Mouse (Mus musculus) G1E (cell line): Measurements from ENCODE around the gene Slc9c1. TPM values are rescaled to one million over a fixed set of nuclear protein-coding genes. Genes with fewer than 3 reads are reported as not detected.
"Not testable (repeated sequence)": the region's sequence is repeated elsewhere in the genome, so short reads cannot be mapped to it uniquely, and the experiment has no call there.

Experiments used
- ATAC-seq: 2 replicates; pipeline ENCODE4 v1.8.0; 2016; ENCODE audit warnings: mild to moderate bottlenecking; ENCODE audit not compliant: insufficient number of reproducible peaks, poor library complexity, low FRiP score, severe bottlenecking; ENCODE audit errors: extremely low read depth
- DNase-seq: peaks from one replicate; pipeline ENCODE4 v3.0.0; 2012; ENCODE audit warnings: low spot score
- H3K27me3 ChIP-seq: 2 replicates; pipeline ENCODE4 v1.6.1; 2012; ENCODE audit warnings: mild to moderate bottlenecking, low read length, inconsistent platforms; ENCODE audit not compliant: insufficient read depth
- H3K36me3 ChIP-seq: replicated peaks from 2 replicates; pipeline ENCODE3; 2012; ENCODE audit warnings: mild to moderate bottlenecking, inconsistent platforms
- H3K4me1 ChIP-seq: 2 replicates; pipeline ENCODE4 v1.6.1; 2012; ENCODE audit warnings: low read depth, low read length, inconsistent platforms, mixed read lengths; ENCODE audit not compliant: insufficient read depth
- H3K4me3 ChIP-seq: 2 replicates; pipeline ENCODE4 v1.5.1; 2012; ENCODE audit warnings: low read depth, mild to moderate bottlenecking, inconsistent platforms, low read length, moderate library complexity, mixed read lengths
- H3K9me3 ChIP-seq: replicated peaks from 2 replicates; pipeline ENCODE4 v1.6.1; 2012; ENCODE audit warnings: inconsistent platforms
- CTCF ChIP-seq: IDR thresholded peaks from 2 replicates; pipeline ENCODE4 v1.5.1; 2012; ENCODE audit warnings: low read depth, low read length, inconsistent platforms, mixed read lengths
- GATA1 ChIP-seq: IDR thresholded peaks from 2 replicates; pipeline ENCODE4 v1.6.1; 2012; ENCODE audit warnings: borderline replicate concordance, low read length, inconsistent platforms, mixed read lengths
- GATA2 ChIP-seq: IDR thresholded peaks from 2 replicates; pipeline ENCODE4 v1.6.1; 2012; ENCODE audit warnings: low read depth, low read length, inconsistent platforms, borderline replicate concordance
- POLR2AphosphoS5 ChIP-seq: IDR thresholded peaks from 2 replicates; pipeline ENCODE4 v1.6.1; 2012; ENCODE audit warnings: low read depth, low read length, inconsistent platforms; ENCODE audit not compliant: insufficient replicate concordance
- TAL1 ChIP-seq: conservative IDR thresholded peaks from 2 replicates; pipeline ENCODE4 v1.6.1; 2012; ENCODE audit warnings: low read depth, low read length, inconsistent platforms, mixed read lengths
- polyA plus RNA-seq: library from polyadenylated mRNA; stranded (reverse); fragments of >175 nt; gene quantifications from 2 replicates; pipeline ENCODE4 v1.2.3, GENCODE M21; 2012
- total RNA-seq, 2 experiments: library from RNA; stranded (forward) in 1 of 2; stranded (reverse) in 1 of 2; fragments of 200-1000 nt in 1 of 2; fragments of >200 nt in 1 of 2; fragmentation: Nextera tagmentation in 1 of 2; gene quantifications; 2 replicates each; pipeline ENCODE4 v1.2.3; 2014 to 2017

Slc9c1 gene
- total RNA-seq (2014; fragmentation: Nextera tagmentation) (not detected in 2 replicates), total RNA-seq (2017) (not detected in 2 replicates), polyA plus RNA-seq (not detected in 2 replicates)

DNA sequence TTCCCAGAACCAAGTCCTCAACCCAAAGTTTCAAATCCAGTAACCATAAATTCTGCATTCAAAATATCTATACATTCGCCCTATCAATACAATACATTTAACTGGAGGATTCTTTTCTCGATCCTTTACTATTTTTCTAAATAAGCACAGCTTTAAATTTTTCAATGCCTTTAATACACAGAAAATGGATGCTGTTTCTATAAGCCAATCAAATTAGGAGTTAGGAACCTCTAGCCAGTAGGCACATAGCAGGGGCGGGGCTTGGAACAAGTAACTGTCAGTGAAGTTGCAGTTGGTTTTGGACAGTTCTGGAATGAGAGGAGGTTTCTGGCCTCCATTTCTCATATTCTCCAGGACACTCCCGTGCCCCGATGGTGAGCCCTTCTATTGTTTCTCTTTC, at the start of gene Slc9c1:
Gene Slc9c1 (plus strand): TSS at position 301 of the 400 bp plus-strand sequence.
- no peaks in the 10 kb centered on the region for H3K4me1 ChIP-seq
- H3K4me3 ChIP-seq, result no peak within 1 kb of the TSS
- H3K36me3 ChIP-seq, result no peaks in the 10 kb centered on the region
- ATAC-seq (no peak), DNase-seq (no peak)
- no peaks in the 10 kb centered on the region for H3K9me3 ChIP-seq
- H3K27me3 ChIP-seq, result no peaks in the 10 kb centered on the region; the same call in 1 of the 2 replicates
- TF ChIP-seq GATA1 (no peak), TAL1 (no peak), GATA2 (no peak), POLR2AphosphoS5 (no peak), CTCF (no peak)

DNA sequence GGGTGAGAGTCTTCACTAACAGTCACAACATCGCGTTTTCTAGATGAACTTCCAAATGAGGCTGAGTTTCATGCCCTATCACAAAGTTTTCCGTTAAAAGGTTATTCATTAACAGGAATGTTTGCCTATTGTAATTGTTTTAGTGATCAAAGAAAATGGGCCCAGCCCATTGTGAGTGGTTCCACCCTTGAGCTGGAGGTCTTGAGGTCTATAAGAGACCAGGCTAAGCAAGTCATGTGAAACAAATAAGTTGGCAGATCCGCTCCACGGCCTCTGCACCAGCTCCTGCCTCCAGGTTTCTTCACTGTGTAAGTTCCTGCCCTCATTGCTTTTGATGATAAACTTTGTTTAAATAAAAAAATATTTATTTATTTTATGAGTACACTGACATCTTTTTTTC, 42.2 kb upstream of the Slc9c1 start, which contains the start of gene Gm609:
Gene Gm609 (minus strand): TSS at position 43 of the 400 bp plus-strand sequence.
- DNase-seq, result no peak
- Histone ChIP-seq H3K36me3 (no peaks in the 10 kb centered on the region), H3K4me1 (no peaks in the 10 kb centered on the region), H3K9me3 (no peaks in the 10 kb centered on the region), H3K27me3 (no peaks in the 10 kb centered on the region), H3K4me3 (no peak within 1 kb of the TSS)
- TF ChIP-seq CTCF, result no peak
- no peak for ATAC-seq

- Histone ChIP-seq H3K4me1 (no peaks in the 10 kb centered on the region), H3K27me3 (no peaks in the 10 kb centered on the region), H3K36me3 (no peaks in the 10 kb centered on the region), H3K4me3 (no peak overlapping the region), H3K9me3 (no peaks in the 10 kb centered on the region)
- TF ChIP-seq GATA1 (no peak), TAL1 (no peak), CTCF (no peak), POLR2AphosphoS5 (no peak), GATA2 (no peak)
- ATAC-seq (no peak), DNase-seq (no peak)
Observed at GRCm38 (mm10) chr16:45495326-45495725, 39.8 kb upstream of the Slc9c1 start.

- H3K9me3 ChIP-seq, result no peaks in the 10 kb centered on the region
- ATAC-seq (no peak), DNase-seq (no peak)
- no peaks in the 10 kb centered on the region for H3K36me3 ChIP-seq
- H3K4me3 ChIP-seq, result no peak overlapping the region
- TF ChIP-seq POLR2AphosphoS5 (no peak), CTCF (no peak), GATA1 (no peak), TAL1 (no peak), GATA2 (no peak)
- H3K27me3 ChIP-seq, result no peaks in the 10 kb centered on the region
- H3K4me1 ChIP-seq, result no peaks in the 10 kb centered on the region
Observed at GRCm38 (mm10) chr16:45525551-45525950, 9.6 kb upstream of the Slc9c1 start.

DNA sequence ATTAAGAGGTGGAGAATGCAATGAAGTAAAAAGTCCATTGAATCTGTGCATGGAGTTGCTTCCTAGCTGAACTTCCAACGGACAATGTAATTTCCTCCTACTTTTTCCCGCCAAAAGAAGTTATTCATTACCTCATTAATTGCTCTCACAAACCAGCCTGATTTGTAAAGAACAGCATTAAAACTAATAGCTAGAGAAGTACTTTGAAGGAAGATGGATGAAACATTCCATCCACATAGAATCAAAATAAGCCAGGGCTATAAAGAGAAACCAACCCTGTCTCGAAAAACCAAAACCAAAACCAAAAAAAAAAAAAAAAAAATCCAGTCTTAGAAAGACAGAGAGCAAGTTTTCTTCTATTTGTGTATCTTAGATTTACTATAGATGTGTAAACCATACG, 3.2 kb upstream of the Slc9c1 start, which contains the start of gene Gm17783:
Gene Gm17783 (minus strand): TSS at position 101 of the 400 bp plus-strand sequence.
- H3K4me3 ChIP-seq, result no peak within 1 kb of the TSS
- H3K9me3 ChIP-seq, result no peaks in the 10 kb centered on the region
- TF ChIP-seq GATA2 (no peak), POLR2AphosphoS5 (no peak), TAL1 (no peak), CTCF (no peak), GATA1 (no peak)
- H3K27me3 ChIP-seq, result no peaks in the 10 kb centered on the region; the same call in 1 of the 2 replicates
- H3K36me3 ChIP-seq, result no peaks in the 10 kb centered on the region
- DNase-seq (no peak), ATAC-seq (no peak)
- H3K4me1 ChIP-seq, result no peaks in the 10 kb centered on the region

DNA sequence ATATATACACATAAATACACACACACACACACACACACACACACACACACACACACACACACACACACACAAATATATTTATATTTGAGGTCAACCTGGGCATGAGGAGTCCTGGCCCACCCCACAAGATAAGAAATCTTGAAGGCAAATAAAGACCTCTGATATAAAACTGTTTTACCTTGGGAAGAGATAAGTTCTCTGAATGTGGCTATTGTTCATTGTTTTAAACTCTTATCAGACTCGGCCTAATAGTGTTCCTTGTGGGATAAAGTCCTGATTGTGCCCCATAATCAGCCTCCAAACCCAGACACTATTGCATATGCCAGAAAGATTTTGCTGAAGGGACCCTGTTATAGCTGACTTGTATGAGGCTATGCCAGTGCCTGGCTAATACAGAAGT, 3.2 kb downstream of the Slc9c1 start:
- not testable (repeated sequence) for H3K9me3 ChIP-seq, DNase-seq, H3K4me1 ChIP-seq, H3K4me3 ChIP-seq, ATAC-seq, H3K36me3 ChIP-seq, H3K27me3 ChIP-seq

GRCm38 (mm10) chr16:45542108-45542507, 7.0 kb downstream of the Slc9c1 start:
- no peaks in the 10 kb centered on the region for H3K4me1 ChIP-seq
- no peak for DNase-seq
- H3K4me3 ChIP-seq, result no peak overlapping the region
- no peak for ATAC-seq
- no peaks in the 10 kb centered on the region for H3K9me3 ChIP-seq
- TF ChIP-seq POLR2AphosphoS5, result no peak
- TF ChIP-seq GATA1, result no peak
- TF ChIP-seq TAL1, result no peak
- TF ChIP-seq GATA2, result no peak
- TF ChIP-seq CTCF, result no peak
- H3K36me3 ChIP-seq, result no peaks in the 10 kb centered on the region
- no peaks in the 10 kb centered on the region for H3K27me3 ChIP-seq
